Mouse (Mus musculus) intestine, embryonic 14.5 days (tissue): ENCODE data around the gene Tmem108. TPM values are rescaled to one million over a fixed set of nuclear protein-coding genes. Genes with fewer than 3 reads are reported as not detected.

ENCODE experiments used
- ATAC-seq: fragments of 200-750 bp; cut with Nextera tagmentation; replicated peaks from 2 replicates; pipeline ENCODE4 v1.8.0; 2017; ENCODE audit warnings: low read depth, moderate number of reproducible peaks, moderate TSS enrichment, moderate library complexity; ENCODE audit not compliant: low FRiP score, low TSS enrichment
- DNase-seq: peaks from one replicate; pipeline ENCODE4 v3.0.0-alpha.2; 2018; ENCODE audit warnings: low spot score
- H3K27ac ChIP-seq: fragments of 300-500 bp; sonication (generic); 2 replicates; pipeline ENCODE4 v1.5.1; 2014; ENCODE audit warnings: low read depth, mild to moderate bottlenecking, control low read depth
- H3K27me3 ChIP-seq: fragments of 300-500 bp; sonication (generic); replicated peaks from 2 replicates; pipeline ENCODE4 v1.6.1; 2014; ENCODE audit warnings: low read length, control low read depth; ENCODE audit not compliant: control insufficient read depth, insufficient read depth
- H3K36me3 ChIP-seq: fragments of 300-500 bp; sonication (generic); 2 replicates; pipeline ENCODE4 v1.6.1; 2014; ENCODE audit warnings: low read length, control low read depth; ENCODE audit not compliant: control insufficient read depth, insufficient read depth
- H3K4me1 ChIP-seq: fragments of 300-500 bp; sonication (generic); replicated peaks from 2 replicates; pipeline ENCODE4 v1.6.1; 2014; ENCODE audit warnings: low read length, control low read depth, mixed read lengths; ENCODE audit not compliant: control insufficient read depth, insufficient read depth
- H3K4me2 ChIP-seq: fragments of 300-500 bp; sonication (generic); 2 replicates; pipeline ENCODE4 v1.6.1; 2014; ENCODE audit warnings: low read length
- H3K4me3 ChIP-seq: fragments of 300-500 bp; sonication (generic); 2 replicates; pipeline ENCODE4 v1.5.1; 2014; ENCODE audit warnings: low read depth, low read length, control low read depth, mixed read lengths
- H3K9ac ChIP-seq: fragments of 300-500 bp; sonication (generic); 2 replicates; pipeline ENCODE4 v1.6.1; 2014; ENCODE audit warnings: mild to moderate bottlenecking, low read length
- H3K9me3 ChIP-seq: fragments of 300-500 bp; sonication (generic); 2 replicates; pipeline ENCODE4 v1.6.1; 2016; ENCODE audit warnings: low read length, control low read depth; ENCODE audit not compliant: control insufficient read depth
- WGBS: fragments of 180-500 bp; shearing (Covaris S2); extraction: QIAGEN DNeasy Blood & Tissue Kit; methylation state at CpG from one replicate; pipeline ENCODE4 v1.1.7; 2014; 5-methylcytosine and 5-hydroxymethylcytosine counted together
- polyA plus RNA-seq: library from polyadenylated mRNA; unstranded; fragments of >200 nt; fragmentation: Nextera tagmentation; extraction: Ambion mirVana; gene quantifications from 2 replicates; pipeline ENCODE4 v1.2.1, GENCODE M21; 2014

Gene Tmem108
- polyA plus RNA-seq, 1 experiment from 2014 or later, result 21.2 TPM

- Histone ChIP-seq H3K9ac (no peak overlapping the region), H3K4me2 (no peak overlapping the region), H3K4me1 (no peaks in the 10 kb centered on the region), H3K4me3 (no peak overlapping the region), H3K27me3 (no peaks in the 10 kb centered on the region), H3K27ac (no peak overlapping the region), H3K9me3 (peaks cover 3% of the 10 kb centered on the region; the same call in 1 of the 2 replicates), H3K36me3 (no peaks in the 10 kb centered on the region)
- no peak for ATAC-seq
- 80% methylated on average over 6 of the region's 6 CpGs for WGBS
- DNase-seq, result no peak
Observed at GRCm38 (mm10) chr9:103449651-103450050, 312.0 kb downstream of the Tmem108 start.

- H3K9ac ChIP-seq, result no peak overlapping the region
- no peak overlapping the region for H3K4me3 ChIP-seq
- no peaks in the 10 kb centered on the region for H3K4me1 ChIP-seq
- H3K27ac ChIP-seq, result no peak overlapping the region
- ATAC-seq (no peak), DNase-seq (no peak)
- 77% methylated on average over 7 of the region's 7 CpGs for WGBS
- H3K27me3 ChIP-seq, result no peaks in the 10 kb centered on the region
- peaks cover 6% of the 10 kb centered on the region; the same call in 1 of the 2 replicates for H3K9me3 ChIP-seq
- no peaks in the 10 kb centered on the region for H3K36me3 ChIP-seq
- no peak overlapping the region for H3K4me2 ChIP-seq
Observed at GRCm38 (mm10) chr9:103449092-103449491, 312.5 kb downstream of the Tmem108 start.

- no peaks in the 10 kb centered on the region for H3K27me3 ChIP-seq
- no peak overlapping the region for H3K4me3 ChIP-seq
- H3K27ac ChIP-seq, result no peak overlapping the region
- 90% methylated on average over 5 of the region's 5 CpGs for WGBS
- H3K4me1 ChIP-seq, result peaks cover 14% of the 10 kb centered on the region
- H3K36me3 ChIP-seq, result no peaks in the 10 kb centered on the region
- ATAC-seq, result no peak
- H3K4me2 ChIP-seq, result no peak overlapping the region
- no peak overlapping the region for H3K9ac ChIP-seq
- peaks cover 6% of the 10 kb centered on the region; the same call in 1 of the 2 replicates for H3K9me3 ChIP-seq
- DNase-seq, result no peak
Observed at GRCm38 (mm10) chr9:103444656-103445055, 317.0 kb downstream of the Tmem108 start.

- ATAC-seq (no peak), DNase-seq (no peak)
- Histone ChIP-seq H3K9me3 (peaks cover 6% of the 10 kb centered on the region; the same call in 1 of the 2 replicates), H3K27ac (no peak overlapping the region), H3K4me2 (peak overlapping the region; percentile 8; the same call in 1 of the 2 replicates), H3K36me3 (no peaks in the 10 kb centered on the region), H3K4me3 (no peak overlapping the region), H3K4me1 (peaks cover 14% of the 10 kb centered on the region), H3K27me3 (no peaks in the 10 kb centered on the region), H3K9ac (no peak overlapping the region)
- WGBS, result 50% methylated on average over 7 of the region's 7 CpGs
Observed at GRCm38 (mm10) chr9:103443824-103444185, 317.8 kb downstream of the Tmem108 start.

GRCm38 (mm10) chr9:103443121-103443823 lies 318.4 kb downstream of the Tmem108 start:
- peaks cover 6% of the 10 kb centered on the region; the same call in 1 of the 2 replicates for H3K9me3 ChIP-seq
- H3K4me2 ChIP-seq, result peak overlapping the region; percentile 8; the same call in 1 of the 2 replicates
- H3K36me3 ChIP-seq, result no peaks in the 10 kb centered on the region
- H3K9ac ChIP-seq, result no peak overlapping the region
- no peak for ATAC-seq
- H3K4me3 ChIP-seq, result no peak overlapping the region
- no peak for DNase-seq
- H3K27ac ChIP-seq, result no peak overlapping the region
- 25% methylated on average over 13 of the region's 13 CpGs for whole genome bisulfite sequencing
- H3K27me3 ChIP-seq, result no peaks in the 10 kb centered on the region
- peaks cover 14% of the 10 kb centered on the region for H3K4me1 ChIP-seq

GRCm38 (mm10) chr9:103440597-103440996 lies 321.0 kb downstream of the Tmem108 start:
- Histone ChIP-seq H3K4me1 (peaks cover 14% of the 10 kb centered on the region), H3K4me3 (no peak overlapping the region), H3K9me3 (peaks cover 6% of the 10 kb centered on the region; the same call in 1 of the 2 replicates), H3K36me3 (no peaks in the 10 kb centered on the region), H3K27ac (no peak overlapping the region), H3K4me2 (no peak overlapping the region), H3K27me3 (no peaks in the 10 kb centered on the region), H3K9ac (no peak overlapping the region)
- ATAC-seq (no peak), DNase-seq (no peak)
- WGBS, result 59% methylated on average over 3 of the region's 3 CpGs

- Histone ChIP-seq H3K9ac (no peak overlapping the region), H3K36me3 (no peaks in the 10 kb centered on the region), H3K4me3 (no peak overlapping the region), H3K27me3 (no peaks in the 10 kb centered on the region), H3K4me1 (peaks cover 15% of the 10 kb centered on the region), H3K9me3 (no peaks in the 10 kb centered on the region), H3K4me2 (no peak overlapping the region), H3K27ac (no peak overlapping the region)
- no peak for ATAC-seq
- no peak for DNase-seq
- WGBS, result 61% methylated on average over 5 of the region's 5 CpGs
Observed at GRCm38 (mm10) chr9:103437104-103437503, 324.5 kb downstream of the Tmem108 start.

- Histone ChIP-seq H3K36me3 (no peaks in the 10 kb centered on the region), H3K27ac (no peak overlapping the region), H3K27me3 (no peaks in the 10 kb centered on the region), H3K4me1 (peaks cover 6% of the 10 kb centered on the region; the same call in 1 of the 2 replicates), H3K9ac (no peak overlapping the region), H3K4me3 (no peak overlapping the region), H3K4me2 (no peak overlapping the region), H3K9me3 (no peaks in the 10 kb centered on the region)
- 51% methylated on average over 4 of the region's 4 CpGs for WGBS
- DNase-seq (no peak), ATAC-seq (0 out of 2 replicates have a peak, but pooled peaks have one; percentile 12)
Observed at GRCm38 (mm10) chr9:103434116-103434515, 327.5 kb downstream of the Tmem108 start.
